Mouse (Mus musculus): Measurements from ENCODE around the gene Vmn1r9.

- TF ChIP-seq CTCF (IDR thresholded peaks at IDR 0.05; ENCODE audit: borderline replicate concordance, control insufficient read depth, extremely low read depth, insufficient read depth, low read length, poor library complexity) = no peak
- TF ChIP-seq POLR2A (IDR thresholded peaks at IDR 0.05; ENCODE audit: control insufficient read depth, extremely low read depth, insufficient read depth, low read length, poor library complexity) = no peak
Measured at GRCm38 (mm10) chr6:57063730-57064129, 2.9 kb upstream of the Vmn1r9 start.

Measured in thymus, adult 2 months (tissue).